Mouse (Mus musculus) 416B (cell line): ENCODE results near the gene Ptprg.
A peak's percentile ranks its signal among the peaks of the same experiment; 100 is the strongest.

Experiments
- DNase-seq: peaks from one replicate; pipeline ENCODE4 v3.0.0; 2011; ENCODE audit warnings: low read depth

Ptprg gene

GRCm38 (mm10) chr14:12149529-12149928, 596.2 kb downstream of the Ptprg start:
- no peak for DNase-seq

GRCm38 (mm10) chr14:12151927-12152326, 598.6 kb downstream of the Ptprg start:
- peak; percentile 58 for DNase-seq

GRCm38 (mm10) chr14:12152748-12153147, 599.4 kb downstream of the Ptprg start:
- no peak for DNase-seq

DNA sequence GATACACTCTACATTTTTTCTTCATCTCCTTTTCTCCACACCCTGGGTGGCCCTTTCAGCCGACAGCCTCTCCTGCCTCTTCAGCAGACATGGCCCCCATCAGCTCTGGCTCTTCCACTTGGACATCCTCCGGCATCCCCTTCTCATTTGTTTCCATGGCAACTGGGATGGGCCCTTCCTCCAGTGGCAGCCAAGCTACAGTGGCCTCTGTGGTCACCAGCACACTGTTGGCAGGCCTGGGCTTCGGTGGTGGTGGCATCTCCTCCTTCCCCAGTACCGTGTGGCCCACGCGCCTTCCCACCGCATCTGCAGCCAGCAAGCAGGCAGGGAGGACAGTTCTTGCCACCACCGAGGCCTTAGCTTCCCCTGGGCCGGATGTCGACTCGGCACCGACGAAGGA, 600.3 kb downstream of the Ptprg start:
- no peak for DNase-seq

- DNase-seq, result no peak
These were observed 608.5 kb downstream of the Ptprg start for GRCm38 (mm10) chr14:12161738-12162310.

GRCm38 (mm10) chr14:12162331-12162854, 609.1 kb downstream of the Ptprg start:
- no peak for DNase-seq

GRCm38 (mm10) chr14:12163196-12163595, 609.9 kb downstream of the Ptprg start:
- DNase-seq, result no peak

GRCm38 (mm10) chr14:12167215-12167614, 613.9 kb downstream of the Ptprg start:
- peak; percentile 2 for DNase-seq

DNA sequence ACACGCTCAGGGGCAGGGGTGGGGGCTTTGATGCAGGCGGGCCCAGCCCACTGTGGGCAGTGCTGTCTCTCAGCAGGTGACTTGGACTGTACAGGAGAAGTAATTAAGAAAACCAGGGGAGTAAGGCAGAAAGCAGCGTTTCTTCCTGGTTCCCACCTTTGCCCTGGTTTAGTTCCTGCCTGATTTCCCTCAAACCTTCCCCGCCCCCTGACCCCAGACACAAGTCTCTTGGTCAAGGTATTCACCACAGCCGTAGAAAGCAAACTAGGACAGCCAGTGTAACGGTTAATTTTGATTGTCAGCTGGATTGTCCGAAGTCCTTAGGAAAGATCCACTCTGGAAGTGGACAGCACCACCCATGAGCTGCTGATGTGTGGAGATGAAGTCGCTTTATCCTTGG, 614.3 kb downstream of the Ptprg start:
- no peak for DNase-seq

DNA sequence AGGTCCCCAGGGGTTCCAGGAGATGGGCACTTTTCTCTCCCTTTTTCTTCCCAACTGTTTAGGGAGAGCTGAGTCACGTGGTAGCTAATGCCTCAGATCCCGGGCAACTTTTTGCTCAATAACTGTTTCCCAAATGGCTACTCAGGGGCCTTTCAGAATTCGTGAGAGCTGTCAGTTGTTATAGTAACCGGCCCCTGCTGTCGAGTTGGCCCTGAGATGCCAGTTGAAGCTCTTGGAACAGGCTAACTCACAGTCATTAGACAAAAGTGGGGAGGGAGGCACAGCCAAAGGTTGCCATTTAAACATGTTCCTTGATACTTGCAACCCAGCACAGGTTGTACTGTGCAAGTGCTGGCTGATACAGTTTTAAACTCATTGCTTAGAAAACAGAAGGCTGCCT, 624.1 kb downstream of the Ptprg start:
- DNase-seq, result no peak

- DNase-seq, result no peak
These were observed 625.3 kb downstream of the Ptprg start for GRCm38 (mm10) chr14:12178645-12179044.

GRCm38 (mm10) chr14:12180116-12180515, 626.8 kb downstream of the Ptprg start:
- no peak for DNase-seq

DNA sequence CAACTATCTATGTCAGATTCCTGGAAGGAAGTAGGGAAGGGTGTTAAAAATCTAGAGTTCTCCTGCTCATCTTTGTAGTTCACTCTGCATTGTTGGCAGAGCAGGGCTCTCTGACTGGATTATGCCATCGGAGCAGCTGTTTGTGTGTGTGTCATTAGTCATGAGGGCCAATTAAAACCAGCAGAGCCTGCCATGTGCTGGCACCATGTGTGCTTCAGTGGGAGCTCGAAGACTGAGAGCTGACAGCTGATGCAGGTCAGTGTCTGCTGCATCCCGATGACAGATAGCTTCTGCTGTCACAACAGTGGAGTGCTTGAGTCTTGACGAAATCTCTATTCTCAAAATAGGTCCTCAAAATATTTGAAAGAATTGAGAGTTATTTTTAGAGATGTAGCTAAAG, 631.7 kb downstream of the Ptprg start:
- no peak for DNase-seq

DNA sequence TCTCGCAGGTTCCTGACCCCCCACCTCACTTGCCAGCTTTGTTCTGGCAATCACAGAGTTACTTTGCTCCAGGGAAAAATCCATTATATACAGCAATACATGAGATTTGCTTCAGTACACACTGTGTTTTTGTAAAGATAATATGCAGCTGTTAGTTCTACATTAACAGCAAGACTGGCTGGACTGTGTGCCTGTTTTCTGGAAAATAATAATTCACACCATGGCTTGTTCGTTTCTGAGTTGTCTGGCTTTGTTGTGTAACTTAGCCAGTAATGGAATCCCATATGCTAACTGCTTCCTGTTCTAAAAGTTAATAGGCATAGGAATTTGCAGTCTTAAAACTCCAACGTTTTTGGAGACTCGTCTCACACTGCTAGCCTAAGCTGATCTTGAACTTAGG, 635.0 kb downstream of the Ptprg start:
- DNase-seq, result no peak

DNA sequence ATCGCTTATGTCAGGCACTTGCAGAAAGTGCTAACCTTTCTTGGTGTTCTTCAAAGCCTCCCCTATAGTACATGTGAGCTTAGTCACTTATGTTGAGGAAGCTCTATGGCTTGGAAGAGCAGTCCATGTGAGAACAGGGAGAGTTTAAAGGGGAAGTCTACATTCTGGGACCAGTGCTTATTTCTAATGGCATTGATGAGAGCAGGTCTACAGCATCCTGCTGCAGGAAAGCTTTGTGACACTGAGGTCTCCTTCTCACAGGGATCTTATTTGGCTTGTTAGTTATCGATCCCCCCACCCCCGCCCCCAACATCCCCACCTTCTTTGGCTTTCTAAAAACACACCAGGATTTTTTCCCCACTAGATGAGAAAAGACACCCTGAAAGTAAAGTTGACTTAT, 635.9 kb downstream of the Ptprg start:
- no peak for DNase-seq

GRCm38 (mm10) chr14:12189717-12190600, 636.6 kb downstream of the Ptprg start:
- DNase-seq, result no peak

DNA sequence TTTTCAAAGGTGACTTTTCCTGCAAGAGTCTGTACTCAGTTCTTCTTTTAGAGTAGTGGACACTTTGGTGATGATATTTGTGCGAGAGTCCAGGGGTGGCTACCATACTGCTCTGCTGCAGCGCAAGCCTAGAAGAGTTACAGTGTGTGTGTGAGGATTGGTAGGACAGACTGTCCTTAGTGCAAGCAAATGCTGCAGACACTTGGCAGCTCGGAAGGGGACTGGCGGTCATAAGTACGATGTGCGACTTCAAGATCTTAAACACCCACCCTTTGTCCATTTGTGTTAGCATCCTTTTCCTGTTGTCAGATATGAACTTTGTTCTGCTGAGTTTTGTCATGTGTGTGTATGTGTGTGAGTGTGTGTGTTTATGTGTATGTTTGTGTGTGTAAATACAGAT, 637.7 kb downstream of the Ptprg start:
- DNase-seq, result no peak

DNA sequence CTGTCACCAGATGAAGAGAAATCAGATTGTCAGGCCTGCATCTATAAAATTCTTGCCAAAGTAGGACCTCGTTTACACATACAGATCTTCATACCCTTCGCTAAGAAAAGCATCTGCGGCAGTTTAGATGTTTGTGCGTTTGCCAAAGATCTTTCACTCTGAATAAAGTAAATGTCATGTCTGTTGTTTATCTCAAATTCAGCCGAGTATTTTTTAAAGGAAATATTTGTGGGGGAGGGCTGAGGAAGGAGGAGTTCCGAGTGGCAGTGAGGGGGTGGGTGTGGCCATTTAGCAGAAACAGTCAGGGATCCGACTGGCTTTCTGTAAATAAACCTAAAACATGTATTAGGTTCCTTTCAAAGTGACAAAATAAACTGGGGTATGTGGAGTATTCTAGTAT, 645.4 kb downstream of the Ptprg start:
- DNase-seq, result no peak

DNA sequence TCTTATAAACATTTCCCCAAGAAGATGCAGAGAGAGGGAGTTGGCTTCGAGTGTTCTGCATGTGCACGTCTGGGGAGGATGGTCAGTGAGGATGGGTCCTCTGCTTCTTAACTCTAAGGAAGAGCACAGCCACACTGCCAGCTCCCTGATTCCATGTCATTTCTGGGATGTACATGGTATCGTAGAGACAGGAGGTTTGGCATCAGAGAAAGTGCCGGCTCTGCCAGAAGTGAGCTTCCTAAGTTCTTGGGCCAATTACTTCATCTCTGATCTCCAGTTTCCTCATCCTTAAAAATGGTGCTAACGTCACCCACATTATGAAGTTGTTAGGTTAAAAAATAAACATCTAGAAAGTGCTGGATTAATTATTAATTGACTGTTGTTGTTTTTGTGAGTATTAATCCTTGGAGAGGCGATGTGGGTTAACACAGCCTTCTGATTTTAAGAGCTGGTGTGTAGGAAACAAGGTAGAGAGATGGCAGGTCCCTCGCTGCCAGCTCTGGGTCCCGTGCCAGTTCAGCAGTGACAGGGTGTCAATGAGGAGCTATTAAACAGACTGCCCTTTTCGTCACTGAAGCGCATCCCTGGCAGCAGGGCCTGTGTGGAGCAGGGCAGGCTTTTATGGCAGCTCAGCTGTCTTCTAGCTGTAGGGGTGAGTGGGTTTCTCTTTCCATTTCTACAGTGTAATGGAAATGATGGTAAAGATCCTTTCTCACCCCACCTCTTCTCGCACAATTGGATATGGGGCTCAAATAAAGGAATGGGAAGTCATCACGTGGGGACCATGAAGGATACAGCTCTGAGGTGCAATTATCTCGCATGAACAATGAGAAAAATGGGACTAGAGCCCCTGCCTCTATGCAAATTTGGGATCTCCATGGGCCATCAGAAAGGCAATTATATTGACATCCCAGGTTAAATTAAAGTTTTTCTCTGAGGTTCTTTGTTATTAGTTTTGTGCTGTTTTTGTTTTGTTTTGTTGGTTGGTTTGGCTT, 646.9 kb downstream of the Ptprg start:
- DNase-seq, result no peak

DNA sequence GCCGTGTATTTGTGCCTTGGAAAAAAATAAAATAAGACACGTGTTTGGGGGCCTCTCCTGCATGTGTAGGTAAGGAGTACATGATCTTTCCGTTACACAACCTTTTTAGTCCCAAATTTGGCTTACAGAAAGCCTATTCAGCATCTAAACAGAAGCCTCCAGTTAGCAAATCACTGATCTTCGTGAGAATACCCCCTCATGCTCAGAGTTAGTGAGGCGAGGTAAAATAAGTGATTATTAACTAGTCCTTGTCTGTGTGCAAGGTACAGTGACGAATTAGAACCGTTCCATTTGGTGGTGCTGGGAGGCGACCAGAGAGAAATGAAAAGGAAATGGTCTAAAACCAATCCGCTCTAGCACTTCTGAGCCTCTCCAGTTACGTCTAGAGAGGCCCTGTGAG, 648.9 kb downstream of the Ptprg start:
- no peak for DNase-seq

GRCm38 (mm10) chr14:12203081-12203480, 649.7 kb downstream of the Ptprg start:
- DNase-seq, result no peak

DNA sequence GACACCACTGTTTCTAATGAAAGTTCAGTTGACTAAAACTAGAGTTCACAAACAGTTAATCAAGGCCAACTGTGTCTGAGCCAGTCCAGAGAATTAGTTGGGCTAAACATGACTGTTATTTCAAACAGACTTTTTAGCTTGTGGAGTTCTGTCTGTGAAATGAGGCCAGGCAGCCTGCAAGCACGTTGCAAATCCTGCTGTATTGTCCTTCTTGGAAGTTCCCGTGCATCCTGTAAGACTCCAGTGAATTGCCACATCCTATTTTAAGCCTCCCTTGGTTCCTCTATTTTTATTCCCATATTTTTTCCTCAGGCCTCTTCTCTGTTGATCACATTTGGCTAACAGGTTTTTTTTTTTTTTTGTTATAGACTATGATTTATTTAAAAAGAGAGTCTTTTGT, 652.8 kb downstream of the Ptprg start:
- no peak for DNase-seq
